Mouse (Mus musculus) G1E (cell line): ENCODE data around the gene Dse. TPM values are rescaled to one million over a fixed set of nuclear protein-coding genes. Genes with fewer than 3 reads are reported as not detected.

ENCODE experiments used
- ATAC-seq: 2 replicates; pipeline ENCODE4 v1.8.0; 2016; ENCODE audit warnings: mild to moderate bottlenecking; ENCODE audit not compliant: insufficient number of reproducible peaks, poor library complexity, low FRiP score, severe bottlenecking; ENCODE audit errors: extremely low read depth
- DNase-seq: peaks from one replicate; pipeline ENCODE4 v3.0.0; 2012; ENCODE audit warnings: low spot score
- H3K27me3 ChIP-seq: 2 replicates; pipeline ENCODE4 v1.6.1; 2012; ENCODE audit warnings: mild to moderate bottlenecking, low read length, inconsistent platforms; ENCODE audit not compliant: insufficient read depth
- H3K36me3 ChIP-seq: replicated peaks from 2 replicates; pipeline ENCODE3; 2012; ENCODE audit warnings: mild to moderate bottlenecking, inconsistent platforms
- H3K4me1 ChIP-seq: 2 replicates; pipeline ENCODE4 v1.6.1; 2012; ENCODE audit warnings: low read depth, low read length, inconsistent platforms, mixed read lengths; ENCODE audit not compliant: insufficient read depth
- H3K4me3 ChIP-seq: 2 replicates; pipeline ENCODE4 v1.5.1; 2012; ENCODE audit warnings: low read depth, mild to moderate bottlenecking, inconsistent platforms, low read length, moderate library complexity, mixed read lengths
- H3K9me3 ChIP-seq: replicated peaks from 2 replicates; pipeline ENCODE4 v1.6.1; 2012; ENCODE audit warnings: inconsistent platforms
- CTCF ChIP-seq: IDR thresholded peaks from 2 replicates; pipeline ENCODE4 v1.5.1; 2012; ENCODE audit warnings: low read depth, low read length, inconsistent platforms, mixed read lengths
- GATA1 ChIP-seq: IDR thresholded peaks from 2 replicates; pipeline ENCODE4 v1.6.1; 2012; ENCODE audit warnings: borderline replicate concordance, low read length, inconsistent platforms, mixed read lengths
- GATA2 ChIP-seq: IDR thresholded peaks from 2 replicates; pipeline ENCODE4 v1.6.1; 2012; ENCODE audit warnings: low read depth, low read length, inconsistent platforms, borderline replicate concordance
- POLR2AphosphoS5 ChIP-seq: IDR thresholded peaks from 2 replicates; pipeline ENCODE4 v1.6.1; 2012; ENCODE audit warnings: low read depth, low read length, inconsistent platforms; ENCODE audit not compliant: insufficient replicate concordance
- TAL1 ChIP-seq: conservative IDR thresholded peaks from 2 replicates; pipeline ENCODE4 v1.6.1; 2012; ENCODE audit warnings: low read depth, low read length, inconsistent platforms, mixed read lengths
- polyA plus RNA-seq: library from polyadenylated mRNA; stranded (reverse); fragments of >175 nt; gene quantifications from 2 replicates; pipeline ENCODE4 v1.2.3, GENCODE M21; 2012
- total RNA-seq, 2 experiments: library from RNA; stranded (forward) in 1 of 2; stranded (reverse) in 1 of 2; fragments of 200-1000 nt in 1 of 2; fragments of >200 nt in 1 of 2; fragmentation: Nextera tagmentation in 1 of 2; gene quantifications; 2 replicates each; pipeline ENCODE4 v1.2.3; 2014 to 2017

The Dse gene
- total and polyA plus RNA-seq, 3 experiments = under 0.01 TPM; not detected in 2

- Histone ChIP-seq H3K4me3 (no peak overlapping the region), H3K27me3 (no peaks in the 10 kb centered on the region), H3K36me3 (no peaks in the 10 kb centered on the region), H3K9me3 (no peaks in the 10 kb centered on the region), H3K4me1 (no peaks in the 10 kb centered on the region)
- DNase-seq (no peak), ATAC-seq (no peak)
- TF ChIP-seq TAL1 (no peak), GATA1 (no peak), GATA2 (no peak), POLR2AphosphoS5 (no peak), CTCF (no peak)
Measured at GRCm38 (mm10) chr10:34151827-34152226, 55.7 kb downstream of the Dse start.

GRCm38 (mm10) chr10:34150454-34150853, 57.1 kb downstream of the Dse start:
- H3K4me3 ChIP-seq = no peak overlapping the region
- no peaks in the 10 kb centered on the region for H3K36me3 ChIP-seq
- no peak for TF ChIP-seq POLR2AphosphoS5
- TF ChIP-seq TAL1 = no peak
- TF ChIP-seq CTCF = no peak
- TF ChIP-seq GATA2 = no peak
- no peak for TF ChIP-seq GATA1
- no peaks in the 10 kb centered on the region for H3K27me3 ChIP-seq
- ATAC-seq (no peak), DNase-seq (no peak)
- H3K4me1 ChIP-seq = no peaks in the 10 kb centered on the region
- no peaks in the 10 kb centered on the region for H3K9me3 ChIP-seq

- no peaks in the 10 kb centered on the region for H3K4me1 ChIP-seq
- no peak for ATAC-seq
- TF ChIP-seq GATA1 = no peak
- TF ChIP-seq POLR2AphosphoS5 = no peak
- TF ChIP-seq GATA2 = no peak
- TF ChIP-seq CTCF = no peak
- no peak for TF ChIP-seq TAL1
- no peaks in the 10 kb centered on the region for H3K36me3 ChIP-seq
- no peaks in the 10 kb centered on the region for H3K27me3 ChIP-seq
- DNase-seq = no peak
- no peak overlapping the region for H3K4me3 ChIP-seq
- H3K9me3 ChIP-seq = no peaks in the 10 kb centered on the region
Measured at GRCm38 (mm10) chr10:34149772-34150171, 57.7 kb downstream of the Dse start.

GRCm38 (mm10) chr10:34141693-34142092, 65.8 kb downstream of the Dse start:
- Histone ChIP-seq H3K4me1 (no peaks in the 10 kb centered on the region), H3K36me3 (no peaks in the 10 kb centered on the region), H3K9me3 (no peaks in the 10 kb centered on the region), H3K27me3 (peaks cover 5% of the 10 kb centered on the region; the same call in 1 of the 2 replicates), H3K4me3 (no peak overlapping the region)
- ATAC-seq (no peak), DNase-seq (no peak)
- TF ChIP-seq POLR2AphosphoS5 = no peak
- no peak for TF ChIP-seq GATA2
- no peak for TF ChIP-seq CTCF
- no peak for TF ChIP-seq TAL1
- no peak for TF ChIP-seq GATA1

GRCm38 (mm10) chr10:34139768-34140167, 67.7 kb downstream of the Dse start:
- ATAC-seq = no peak
- DNase-seq = no peak
- TF ChIP-seq GATA2 (no peak), POLR2AphosphoS5 (no peak), GATA1 (no peak), TAL1 (no peak), CTCF (no peak)
- no peak overlapping the region for H3K4me3 ChIP-seq
- H3K27me3 ChIP-seq = peaks cover 8% of the 10 kb centered on the region; the same call in 1 of the 2 replicates
- no peaks in the 10 kb centered on the region for H3K9me3 ChIP-seq
- H3K4me1 ChIP-seq = no peaks in the 10 kb centered on the region
- H3K36me3 ChIP-seq = no peaks in the 10 kb centered on the region

- ATAC-seq (no peak), DNase-seq (no peak)
- no peaks in the 10 kb centered on the region for H3K4me1 ChIP-seq
- TF ChIP-seq POLR2AphosphoS5 (no peak), CTCF (no peak), TAL1 (no peak)
- H3K36me3 ChIP-seq = no peaks in the 10 kb centered on the region
- peaks cover 8% of the 10 kb centered on the region; the same call in 1 of the 2 replicates for H3K27me3 ChIP-seq
- H3K4me3 ChIP-seq = no peak overlapping the region
- H3K9me3 ChIP-seq = no peaks in the 10 kb centered on the region
Measured at GRCm38 (mm10) chr10:34138027-34138426, 69.5 kb downstream of the Dse start.

GRCm38 (mm10) chr10:34136432-34136831, 71.1 kb downstream of the Dse start:
- no peaks in the 10 kb centered on the region for H3K36me3 ChIP-seq
- no peak for DNase-seq
- no peaks in the 10 kb centered on the region for H3K9me3 ChIP-seq
- ATAC-seq = no peak
- H3K4me3 ChIP-seq = no peak overlapping the region
- no peaks in the 10 kb centered on the region for H3K4me1 ChIP-seq
- peaks cover 8% of the 10 kb centered on the region; the same call in 1 of the 2 replicates for H3K27me3 ChIP-seq
- no peak for TF ChIP-seq TAL1
- no peak for TF ChIP-seq GATA1
- TF ChIP-seq GATA2 = no peak
- TF ChIP-seq CTCF = no peak
- TF ChIP-seq POLR2AphosphoS5 = no peak
